Mouse (Mus musculus): ENCODE data around the gene Gm9040. TPM values are rescaled to one million over a fixed set of nuclear protein-coding genes. Genes with fewer than 3 reads are reported as not detected.

Gm9040 gene
- polyA plus RNA-seq (2015; fragmentation: Nextera tagmentation; extraction: Ambion mirVana) = not detected in 2 replicates

DNA sequence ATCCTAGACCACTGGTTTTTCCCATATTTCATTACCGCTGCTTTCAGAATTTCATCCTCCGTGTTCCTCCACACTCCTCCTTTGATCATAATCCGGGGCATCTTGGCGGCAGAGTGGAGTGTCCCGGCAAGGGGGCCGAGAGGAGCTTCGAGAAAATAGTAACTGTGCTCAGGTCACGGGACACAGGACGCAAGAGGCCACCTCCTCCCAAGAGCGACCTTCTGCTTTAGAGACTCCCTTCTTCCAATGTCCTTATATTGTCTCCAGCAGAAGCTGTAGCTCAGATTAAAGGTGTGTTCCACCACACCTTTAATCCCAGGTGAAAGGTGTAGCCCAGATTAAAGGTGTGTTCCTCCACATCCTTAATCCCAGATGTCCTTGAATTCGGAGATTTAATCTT lies at the start of gene Gm9040:
TSS of gene Gm9040 (minus strand) at position 101 of the 400 bp plus-strand sequence.

GRCm38 (mm10) chr10:118354005-118354404 lies 27.2 kb upstream of the Gm9040 start, which contains the start of gene Gm9049:
Gm9049 (minus strand) TSS chr10:118354105.

DNA sequence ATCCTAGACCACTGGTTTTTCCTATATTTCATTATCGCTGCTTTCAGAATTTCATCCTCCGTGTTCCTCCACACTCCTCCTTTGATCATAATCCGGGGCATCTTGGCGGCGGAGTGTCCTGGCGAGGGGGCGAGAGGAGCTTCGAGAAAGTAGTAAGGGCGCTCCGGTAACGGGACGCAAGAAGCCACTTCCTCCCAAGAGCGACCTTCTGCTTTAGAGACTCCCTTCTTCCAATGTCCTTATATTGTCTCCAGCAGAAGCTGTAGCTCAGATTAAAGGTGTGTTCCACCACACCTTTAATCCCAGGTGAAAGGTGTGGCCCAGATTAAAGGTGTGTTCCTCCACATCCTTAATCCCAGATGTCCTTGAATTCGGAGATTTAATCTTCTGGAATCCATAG lies 21.8 kb upstream of the Gm9040 start, which contains the start of gene Gm9048:
TSS of gene Gm9048 (minus strand) at position 101 of the 400 bp plus-strand sequence.

DNA sequence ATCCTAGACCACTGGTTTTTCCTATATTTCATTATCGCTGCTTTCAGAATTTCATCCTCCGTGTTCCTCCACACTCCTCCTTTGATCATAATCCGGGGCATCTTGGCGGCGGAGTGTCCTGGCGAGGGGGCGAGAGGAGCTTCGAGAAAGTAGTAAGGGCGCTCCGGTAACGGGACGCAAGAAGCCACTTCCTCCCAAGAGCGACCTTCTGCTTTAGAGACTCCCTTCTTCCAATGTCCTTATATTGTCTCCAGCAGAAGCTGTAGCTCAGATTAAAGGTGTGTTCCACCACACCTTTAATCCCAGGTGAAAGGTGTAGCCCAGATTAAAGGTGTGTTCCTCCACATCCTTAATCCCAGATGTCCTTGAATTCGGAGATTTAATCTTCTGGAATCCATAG lies 16.4 kb upstream of the Gm9040 start, which contains the start of gene Gm9046:
TSS of gene Gm9046 (minus strand) at position 101 of the 400 bp plus-strand sequence.

DNA sequence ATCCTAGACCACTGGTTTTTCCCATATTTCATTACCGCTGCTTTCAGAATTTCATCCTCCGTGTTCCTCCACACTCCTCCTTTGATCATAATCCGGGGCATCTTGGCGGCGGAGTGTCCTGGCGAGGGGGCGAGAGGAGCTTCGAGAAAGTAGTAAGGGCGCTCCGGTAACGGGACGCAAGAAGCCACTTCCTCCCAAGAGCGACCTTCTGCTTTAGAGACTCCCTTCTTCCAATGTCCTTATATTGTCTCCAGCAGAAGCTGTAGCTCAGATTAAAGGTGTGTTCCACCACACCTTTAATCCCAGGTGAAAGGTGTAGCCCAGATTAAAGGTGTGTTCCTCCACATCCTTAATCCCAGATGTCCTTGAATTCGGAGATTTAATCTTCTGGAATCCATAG lies 11.0 kb upstream of the Gm9040 start, which contains the start of gene Gm9045:
TSS of gene Gm9045 (minus strand) at position 101 of the 400 bp plus-strand sequence.

GRCm38 (mm10) chr10:118332308-118332707 lies 5.5 kb upstream of the Gm9040 start, which contains the start of gene Gm9044:
Gm9044 (minus strand) TSS chr10:118332408.

DNA sequence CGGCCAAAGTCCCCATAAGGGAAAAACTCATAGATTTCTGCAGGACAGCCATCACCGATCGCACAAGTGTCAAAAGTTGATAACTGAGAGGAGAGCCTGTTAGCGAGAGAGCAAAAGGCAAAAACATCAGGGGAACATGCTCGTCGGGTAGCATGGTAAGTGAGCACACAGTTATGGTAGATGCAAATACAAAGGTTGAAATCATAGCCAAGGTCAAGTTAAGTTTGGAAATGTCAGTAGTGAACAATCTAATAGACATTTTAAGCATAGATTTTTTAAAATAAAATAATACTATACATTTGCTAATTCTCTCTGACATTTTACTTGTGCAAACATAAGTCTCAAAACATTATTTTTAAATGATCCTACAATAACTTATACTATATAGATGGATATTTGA lies 31.8 kb downstream of the Gm9040 start, which contains the start of gene Iltifb:
TSS of gene Iltifb (minus strand) at position 101 of the 400 bp plus-strand sequence.

Other genes with a start within 250 kb of the Gm9040 start
- 7.0 and 7.1 TPM in 2 replicates for gene Mdm1, start 185.2 kb downstream of the Gm9040 start, polyA plus RNA-seq (2015; fragmentation: Nextera tagmentation; extraction: Ambion mirVana)
- gene Il22, start 122.0 kb downstream of the Gm9040 start, polyA plus RNA-seq (2015; fragmentation: Nextera tagmentation; extraction: Ambion mirVana) = not detected in 2 replicates
- not detected in 2 replicates for gene Gm32717, start 86.2 kb downstream of the Gm9040 start, polyA plus RNA-seq (2015; fragmentation: Nextera tagmentation; extraction: Ambion mirVana)
- gene Gm32802, start 68.3 kb downstream of the Gm9040 start, polyA plus RNA-seq (2015; fragmentation: Nextera tagmentation; extraction: Ambion mirVana) = not detected in 2 replicates
- not detected in 2 replicates for gene Iltifb, start 31.9 kb downstream of the Gm9040 start, polyA plus RNA-seq (2015; fragmentation: Nextera tagmentation; extraction: Ambion mirVana)
- not detected in 2 replicates for gene Gm9044, start 5.4 kb upstream of the Gm9040 start, polyA plus RNA-seq (2015; fragmentation: Nextera tagmentation; extraction: Ambion mirVana)
- gene Gm9045, start 10.9 kb upstream of the Gm9040 start, polyA plus RNA-seq (2015; fragmentation: Nextera tagmentation; extraction: Ambion mirVana) = not detected in 2 replicates
- not detected in 2 replicates for gene Gm9046, start 16.3 kb upstream of the Gm9040 start, polyA plus RNA-seq (2015; fragmentation: Nextera tagmentation; extraction: Ambion mirVana)
- not detected in 2 replicates for gene Gm9048, start 21.7 kb upstream of the Gm9040 start, polyA plus RNA-seq (2015; fragmentation: Nextera tagmentation; extraction: Ambion mirVana)
- gene Gm9049, start 27.1 kb upstream of the Gm9040 start, polyA plus RNA-seq (2015; fragmentation: Nextera tagmentation; extraction: Ambion mirVana) = not detected in 2 replicates
- not detected in 2 replicates for gene Ifng, start 114.1 kb upstream of the Gm9040 start, polyA plus RNA-seq (2015; fragmentation: Nextera tagmentation; extraction: Ambion mirVana)

Measured in skeletal muscle tissue, postnatal 0 days (tissue).